Mouse (Mus musculus) layer of hippocampus, postnatal 36 days (tissue): ENCODE results near the gene Lefty2. TPM values are rescaled to one million over a fixed set of nuclear protein-coding genes. Genes with fewer than 3 reads are reported as not detected.

ENCODE experiments used
- DNase-seq, 2 experiments: peaks; one replicate each; pipeline ENCODE4 v3.0.0; 2022
- total RNA-seq, 2 experiments: library from RNA; stranded (reverse); gene quantifications; 2 replicates each; pipeline ENCODE4 v1.2.3; 2021

Gene Lefty2
- total RNA-seq, 2 experiments from 2014 or later = 1.3 to 1.4 TPM

DNA sequence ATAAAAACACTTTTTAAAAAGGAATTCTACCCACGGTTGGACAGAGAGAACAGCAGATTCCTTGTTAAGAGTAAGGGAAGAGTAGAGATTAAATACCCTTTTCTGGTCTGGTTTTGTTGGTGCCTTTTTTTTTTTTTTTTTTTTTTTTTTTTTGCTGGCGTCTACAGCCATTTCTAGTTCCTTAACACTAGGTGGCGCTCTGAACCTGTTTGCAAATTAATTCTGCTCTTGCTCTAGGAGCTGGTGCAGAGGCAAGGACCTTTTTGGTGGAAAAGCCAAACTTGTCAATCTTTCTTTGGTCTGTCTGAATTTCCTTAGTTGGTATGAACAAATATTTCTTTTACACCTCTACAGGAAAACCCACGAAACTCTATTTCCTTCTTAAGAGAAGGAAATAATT is 8.2 kb downstream of the Lefty2 start:
- no peak for DNase-seq

DNA sequence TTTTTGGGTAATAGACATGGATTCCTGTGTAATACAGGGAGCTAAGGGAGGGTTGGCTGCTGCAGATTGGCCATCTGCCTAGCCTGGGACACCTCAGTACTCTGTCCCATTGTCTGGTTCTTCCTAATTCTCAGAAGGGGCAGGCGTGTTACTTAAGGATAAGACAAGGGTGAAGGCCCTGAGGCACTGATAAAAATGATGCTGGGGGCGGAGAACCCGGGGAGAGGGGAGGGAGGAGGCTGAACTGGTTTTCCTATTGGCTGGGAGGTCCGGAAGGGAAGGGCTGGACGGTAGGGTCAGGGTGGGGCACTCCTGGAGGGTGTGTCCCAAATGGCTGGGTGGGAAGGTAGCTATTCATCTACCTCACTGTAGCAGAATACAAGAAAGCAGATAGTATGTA is 10.0 kb downstream of the Lefty2 start:
- no peak for DNase-seq

DNA sequence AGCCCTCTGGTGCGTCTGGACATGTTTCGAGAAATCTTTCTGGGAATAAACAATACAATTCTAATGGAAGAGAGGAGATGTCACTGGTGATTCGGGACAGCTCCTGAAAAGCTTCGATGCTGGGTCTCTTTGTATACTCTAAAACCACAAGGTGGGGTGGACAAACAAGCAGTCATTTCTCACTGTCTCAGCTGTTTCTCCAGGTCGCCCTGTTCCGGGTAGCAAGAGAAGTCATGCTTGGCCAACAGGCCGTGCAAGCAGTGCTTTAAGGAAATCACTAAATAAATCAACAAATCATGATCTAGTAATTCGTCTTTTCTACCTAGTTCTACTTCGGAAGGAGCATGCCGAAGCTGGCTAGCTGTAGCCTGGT is 10.7 kb downstream of the Lefty2 start:
- DNase-seq = no peak

DNA sequence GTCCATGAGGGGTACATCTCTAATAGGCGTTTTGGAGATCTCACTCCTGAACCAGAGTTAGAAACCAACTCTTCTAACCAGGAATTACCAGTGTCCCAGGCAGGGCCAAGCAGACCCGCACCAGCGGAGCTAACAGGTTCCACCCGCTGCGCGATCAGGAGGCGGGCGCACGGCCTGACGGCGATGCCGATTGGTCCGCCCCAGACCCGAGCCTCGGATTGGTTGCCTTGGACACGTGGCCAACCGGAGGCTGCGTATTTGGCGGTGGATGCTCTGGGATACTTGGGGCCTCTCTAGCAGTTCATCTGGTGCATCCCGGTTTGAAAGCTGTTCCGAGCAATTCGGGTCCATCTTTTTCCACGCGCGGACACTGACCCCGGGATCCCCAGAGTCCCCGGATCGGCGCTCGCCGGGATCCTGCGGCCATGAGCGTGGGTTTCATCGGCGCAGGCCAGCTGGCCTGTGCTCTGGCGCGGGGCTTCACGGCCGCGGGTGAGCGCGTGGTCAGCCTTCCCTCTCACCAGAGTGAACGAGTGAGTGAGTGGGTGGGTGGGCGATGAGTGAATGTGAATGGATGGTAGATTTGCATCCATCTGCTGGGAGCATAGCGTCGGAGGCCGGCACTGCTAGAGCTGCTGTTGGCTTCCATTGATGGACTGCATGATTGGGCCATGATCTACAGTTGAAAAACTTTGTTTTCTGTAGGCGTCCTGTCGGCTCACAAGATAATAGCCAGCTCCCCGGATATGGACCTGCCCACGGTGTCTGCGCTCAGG is 11.3 kb downstream of the Lefty2 start, which contains the start of gene Pycr2:
Gene Pycr2, plus strand, starts transcription at position 255 of the 776 bp plus-strand sequence.
- DNase-seq = peak; percentile 91 to 92

DNA sequence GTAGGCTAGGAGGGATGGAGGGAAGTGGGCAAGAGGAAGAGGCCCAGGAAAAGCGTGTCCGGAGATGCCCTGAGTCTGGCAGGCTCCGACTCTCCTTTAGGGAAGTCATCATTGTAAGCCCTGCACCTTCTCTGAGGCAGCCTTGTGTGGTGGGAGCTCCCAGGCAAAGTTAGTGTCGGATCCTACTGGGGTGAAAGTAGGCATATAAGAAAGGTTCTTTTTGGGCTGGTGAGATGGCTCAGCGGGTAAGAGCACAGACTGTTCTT is 11.8 kb downstream of the Lefty2 start:
- no peak for DNase-seq

DNA sequence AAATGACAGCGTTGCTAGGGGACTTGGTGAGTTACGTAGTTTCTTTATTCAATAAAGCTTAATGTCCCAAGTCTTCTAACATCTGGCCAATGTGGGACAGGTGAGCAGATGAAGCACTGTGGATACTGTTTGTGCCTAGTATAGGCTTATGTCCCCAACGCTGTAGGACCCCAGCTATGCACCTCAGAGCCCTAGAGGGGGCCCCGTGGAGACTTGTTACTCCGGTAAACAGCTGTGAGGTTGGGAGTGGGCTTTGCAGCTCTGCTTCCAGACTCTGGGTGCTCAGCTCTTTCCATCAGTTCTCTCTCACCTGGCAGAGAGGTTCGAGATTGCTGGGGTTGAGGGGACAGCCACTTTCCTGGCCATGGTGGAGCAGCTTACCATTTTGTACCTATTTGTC is 12.4 kb downstream of the Lefty2 start:
- DNase-seq = no peak

DNA sequence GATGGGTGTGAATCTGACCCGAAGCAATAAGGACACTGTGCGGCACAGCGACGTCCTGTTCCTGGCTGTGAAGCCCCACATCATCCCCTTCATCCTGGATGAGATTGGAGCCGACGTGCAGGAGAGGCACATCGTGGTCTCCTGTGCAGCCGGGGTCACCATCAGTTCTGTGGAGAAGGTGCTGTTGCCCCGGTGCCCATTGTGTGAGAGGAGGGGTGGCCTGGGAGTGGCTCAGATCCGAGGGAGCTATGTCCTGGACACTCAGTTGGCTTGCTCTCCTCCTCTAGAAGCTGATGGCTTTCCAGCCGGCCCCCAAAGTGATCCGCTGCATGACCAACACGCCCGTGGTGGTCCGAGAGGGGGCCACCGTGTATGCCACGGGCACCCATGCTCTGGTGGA is 13.0 kb downstream of the Lefty2 start:
- no peak for DNase-seq

DNA sequence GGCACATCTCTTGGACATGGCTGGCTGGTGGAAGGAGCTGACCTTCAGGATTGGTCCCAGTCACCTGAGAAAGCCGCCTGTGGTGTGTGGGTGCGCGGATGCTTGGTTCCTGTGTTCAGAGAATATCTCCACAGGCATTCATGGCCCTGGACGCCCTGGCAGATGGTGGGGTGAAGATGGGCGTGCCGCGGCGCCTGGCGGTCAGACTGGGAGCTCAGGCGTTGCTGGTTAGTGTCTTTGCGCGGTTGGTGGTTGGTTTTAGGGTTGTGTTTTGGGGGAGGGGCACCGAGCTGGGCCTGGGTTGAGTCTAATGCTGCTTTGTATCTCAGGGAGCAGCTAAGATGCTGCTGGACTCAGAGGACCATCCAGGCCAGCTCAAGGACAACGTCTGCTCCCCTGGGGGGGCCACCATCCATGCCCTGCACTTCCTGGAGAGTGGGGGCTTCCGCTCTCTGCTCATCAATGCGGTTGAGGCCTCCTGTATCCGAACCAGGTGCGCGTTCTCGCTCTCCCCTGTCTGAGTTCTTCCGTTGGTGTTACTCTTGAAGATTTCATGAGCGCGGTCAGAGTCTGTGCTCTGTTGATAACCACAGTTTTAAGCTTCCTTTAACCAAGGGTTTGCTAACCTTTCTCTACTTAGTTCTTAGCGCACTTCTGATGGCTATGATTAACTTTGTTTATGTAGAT is 13.7 kb downstream of the Lefty2 start:
- DNase-seq = no peak

DNA sequence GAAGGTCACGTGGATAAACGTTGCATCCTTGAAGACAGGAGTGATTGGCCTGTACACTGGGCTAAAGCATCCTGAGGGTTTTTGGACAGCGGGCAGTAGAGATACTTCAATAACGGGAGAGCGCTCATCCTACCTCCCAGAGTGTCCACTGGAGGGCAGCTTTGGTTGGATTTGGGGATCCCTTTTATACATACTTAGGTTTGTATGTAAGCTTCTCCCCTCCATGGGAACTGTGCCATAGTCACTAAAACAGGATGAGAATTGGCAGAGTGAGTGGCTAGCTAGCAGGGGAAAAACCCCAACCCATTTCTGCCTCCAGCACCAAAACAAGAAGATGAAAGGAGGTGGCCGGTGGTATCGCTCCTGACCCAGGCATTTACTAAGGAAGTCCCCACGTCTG is 18.2 kb downstream of the Lefty2 start:
- no peak for DNase-seq

DNA sequence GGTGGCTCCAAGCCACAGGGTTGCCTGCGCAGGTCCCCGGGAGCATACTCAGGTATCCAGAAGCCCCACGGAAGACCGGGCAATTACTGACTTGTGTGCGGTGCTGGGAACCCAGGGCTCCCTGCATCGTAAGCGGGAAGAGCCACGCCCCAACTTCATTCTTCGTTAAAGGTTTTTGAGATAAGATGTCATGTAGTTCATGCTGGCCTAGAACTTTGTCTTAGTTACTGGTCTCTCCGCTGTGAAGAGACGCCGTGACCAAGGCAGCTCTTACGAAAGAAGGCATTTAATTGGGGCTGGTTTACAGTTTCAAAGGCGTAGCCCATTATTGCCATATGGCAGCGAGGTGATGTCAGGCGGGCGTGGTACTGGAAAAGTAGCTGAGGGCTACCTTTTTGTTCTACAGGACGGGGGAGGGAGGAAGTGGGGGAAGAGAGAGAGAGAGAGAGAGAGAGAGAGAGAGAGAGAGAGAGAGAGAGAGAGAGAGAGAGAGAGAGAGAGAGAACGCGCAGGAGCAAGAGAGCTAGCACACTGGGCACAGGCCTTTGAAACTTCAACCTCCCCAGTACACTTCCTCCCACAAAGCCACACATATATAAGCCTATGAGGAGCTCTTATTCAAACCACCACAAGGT is 18.9 kb downstream of the Lefty2 start:
- DNase-seq = no peak

DNA sequence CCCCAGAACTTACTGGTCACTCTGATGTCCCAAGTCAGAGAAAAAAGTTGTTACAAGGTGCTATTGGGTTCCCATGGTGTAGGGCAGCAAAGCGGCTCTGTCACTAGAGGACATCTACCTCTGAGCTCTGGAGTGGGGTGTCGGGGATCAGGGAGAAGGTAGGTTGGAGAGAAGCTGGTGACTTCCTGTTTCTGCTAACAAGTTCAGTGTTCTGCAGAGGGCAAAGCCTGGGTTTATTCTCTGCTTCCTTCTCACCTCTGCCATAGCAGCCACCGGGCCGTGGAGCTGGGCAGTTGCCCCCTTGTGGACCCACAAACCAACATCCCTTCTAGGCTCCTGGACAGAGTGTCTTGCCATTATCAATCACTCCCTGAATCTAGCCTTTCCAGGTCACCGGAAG is 19.9 kb downstream of the Lefty2 start:
- no peak for DNase-seq

DNA sequence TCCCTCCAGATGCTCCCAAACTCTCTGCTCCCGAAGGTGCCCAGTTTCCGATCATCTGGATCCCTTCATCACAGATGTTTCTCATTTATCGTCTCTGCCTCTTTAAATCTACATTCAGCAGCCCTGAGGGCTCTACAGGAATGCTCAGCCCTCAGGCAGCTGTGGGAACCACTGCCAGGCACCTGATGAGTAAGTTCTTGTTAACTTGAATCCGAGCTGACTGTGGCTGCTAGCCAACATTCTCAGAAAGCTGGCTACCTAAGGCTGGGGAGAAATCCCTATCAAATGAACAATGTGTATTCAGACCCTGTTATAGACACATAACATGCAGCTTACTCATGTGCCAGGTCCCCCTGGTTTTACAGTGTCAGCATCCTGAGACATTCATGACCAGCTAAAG is 20.9 kb downstream of the Lefty2 start:
- no peak for DNase-seq

DNA sequence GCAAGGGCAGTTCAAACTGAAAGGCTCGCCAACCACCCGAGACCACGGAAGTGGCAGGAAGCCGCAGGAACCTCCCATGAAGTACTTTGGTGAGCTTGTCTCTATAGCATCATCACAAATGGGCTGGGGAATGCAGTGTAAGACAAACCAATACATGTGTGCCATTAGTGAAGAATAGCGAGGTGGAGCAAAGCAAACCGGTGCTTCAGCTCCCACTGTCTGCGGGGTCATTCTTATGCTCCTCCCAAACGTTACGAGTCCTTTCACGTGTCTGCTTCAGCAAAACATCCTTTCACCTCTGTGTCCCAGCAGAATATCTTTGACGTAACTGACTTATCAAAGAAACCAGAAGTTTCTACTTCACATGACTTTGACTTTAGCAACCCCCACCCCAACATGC is 23.5 kb downstream of the Lefty2 start:
- DNase-seq = no peak

DNA sequence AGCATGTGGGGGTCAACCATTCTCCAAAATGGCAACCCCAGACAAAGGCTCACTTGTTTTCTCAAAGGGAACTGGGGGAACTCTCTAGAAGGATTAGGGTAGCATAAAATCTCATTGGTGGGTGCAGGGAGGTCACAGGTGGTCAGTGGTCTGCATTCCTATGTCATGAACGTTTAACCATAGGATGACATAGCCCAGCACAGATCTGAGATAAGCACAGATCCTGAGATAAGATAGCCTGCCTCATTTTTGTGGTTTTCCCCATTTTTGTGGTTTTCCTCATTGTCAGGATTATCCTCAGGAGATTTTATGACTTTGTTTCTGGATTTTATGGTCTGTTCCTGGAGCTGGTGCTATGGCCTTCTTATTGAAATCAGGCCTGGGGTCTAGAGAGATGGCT is 24.1 kb downstream of the Lefty2 start:
- DNase-seq = no peak

DNA sequence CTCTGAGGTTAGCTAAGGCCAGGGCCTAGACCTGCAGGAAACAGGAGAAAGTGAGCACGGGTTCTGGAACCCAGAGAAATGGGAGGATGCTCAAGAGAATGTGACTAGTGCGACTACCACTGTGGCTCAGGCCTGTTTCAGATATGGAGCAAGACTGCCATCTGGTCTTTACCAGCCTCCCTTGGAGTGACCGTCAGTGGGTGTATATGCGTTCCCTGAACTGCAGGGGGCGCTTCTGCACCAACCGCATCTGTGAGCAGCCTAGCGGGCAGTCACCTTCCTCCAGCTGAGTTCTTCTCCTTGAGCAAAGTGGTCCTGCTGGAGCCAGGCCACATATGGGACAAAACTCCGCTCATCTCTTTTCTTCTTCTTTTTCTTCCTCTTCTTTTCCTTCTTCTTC is 26.8 kb downstream of the Lefty2 start:
- no peak for DNase-seq

DNA sequence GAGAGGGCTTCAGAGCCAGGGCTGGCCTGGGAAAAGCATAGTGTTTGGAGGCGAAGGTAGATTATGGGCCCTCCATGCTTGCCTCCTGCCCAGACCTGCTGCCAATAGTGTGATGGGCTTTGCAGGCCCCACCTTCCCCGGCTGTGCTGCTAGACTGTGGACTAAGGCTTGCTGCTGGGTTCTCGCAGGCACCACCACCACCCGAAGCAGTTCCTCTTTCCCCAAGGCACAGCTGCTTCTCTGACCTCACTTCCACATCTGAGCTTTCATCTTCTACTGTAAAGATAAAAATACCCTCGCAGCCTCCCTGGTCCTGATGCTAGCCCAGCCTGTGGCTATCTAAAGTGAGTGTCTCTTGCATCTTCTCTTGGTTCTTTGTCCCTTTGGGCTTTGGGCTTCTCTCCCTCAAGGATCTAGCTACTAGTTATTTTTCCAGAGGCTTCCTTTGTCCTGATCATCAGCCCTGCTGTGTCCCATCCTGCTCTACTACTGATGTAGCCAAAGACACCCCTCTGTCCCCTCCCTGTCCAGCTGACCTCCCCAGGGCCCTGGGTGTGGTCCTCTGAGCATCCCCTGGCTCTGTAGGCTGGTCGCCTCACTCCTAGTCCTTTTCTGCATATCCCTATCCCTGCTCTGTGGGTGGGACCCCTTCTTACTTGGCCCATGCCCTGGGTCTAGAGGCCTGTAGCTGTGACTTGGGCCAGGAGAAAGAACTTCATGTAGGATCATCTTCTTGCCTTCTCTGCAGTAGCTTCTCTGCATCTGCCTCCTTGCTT is 29.6 kb downstream of the Lefty2 start:
- DNase-seq = no peak

DNA sequence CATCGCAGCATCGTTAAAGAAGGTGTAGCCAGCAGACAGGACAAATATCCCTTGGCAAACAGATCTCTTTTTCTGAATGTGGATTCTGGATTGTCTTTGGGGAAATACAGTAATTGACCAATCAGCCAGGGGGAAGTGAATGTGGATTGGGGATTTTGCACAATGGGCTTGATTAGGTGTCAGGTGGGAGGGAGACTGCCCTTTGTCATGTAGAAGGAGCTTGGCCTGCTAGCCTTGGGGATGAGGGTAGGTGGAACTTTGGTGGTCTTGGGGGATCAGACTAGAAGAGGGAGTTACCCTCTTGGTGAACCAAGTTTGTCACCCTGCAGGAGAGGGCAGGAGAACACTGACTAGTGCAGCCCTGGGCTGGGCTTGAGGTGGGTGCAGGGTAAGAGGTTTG is 31.8 kb downstream of the Lefty2 start:
- no peak for DNase-seq

DNA sequence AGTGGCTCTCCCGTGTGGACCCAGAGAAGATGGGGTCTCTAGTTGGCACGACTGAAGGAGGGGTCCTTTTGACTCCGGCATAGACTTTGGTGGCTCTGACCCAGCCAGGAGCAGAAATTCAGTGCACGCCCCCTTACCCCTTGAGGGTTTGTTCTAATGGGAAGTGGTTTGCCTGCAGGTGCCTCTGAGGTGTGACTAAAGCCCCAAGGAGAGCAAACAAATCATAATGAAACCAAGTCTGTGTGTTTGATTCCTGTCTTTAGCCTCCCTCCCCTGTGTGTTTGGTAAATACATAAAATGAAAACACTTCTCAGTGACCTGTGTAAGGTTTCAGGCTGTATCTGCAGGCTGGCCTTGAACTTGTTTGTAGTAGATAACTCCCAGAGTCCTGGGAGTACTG is 33.4 kb downstream of the Lefty2 start:
- no peak for DNase-seq

DNA sequence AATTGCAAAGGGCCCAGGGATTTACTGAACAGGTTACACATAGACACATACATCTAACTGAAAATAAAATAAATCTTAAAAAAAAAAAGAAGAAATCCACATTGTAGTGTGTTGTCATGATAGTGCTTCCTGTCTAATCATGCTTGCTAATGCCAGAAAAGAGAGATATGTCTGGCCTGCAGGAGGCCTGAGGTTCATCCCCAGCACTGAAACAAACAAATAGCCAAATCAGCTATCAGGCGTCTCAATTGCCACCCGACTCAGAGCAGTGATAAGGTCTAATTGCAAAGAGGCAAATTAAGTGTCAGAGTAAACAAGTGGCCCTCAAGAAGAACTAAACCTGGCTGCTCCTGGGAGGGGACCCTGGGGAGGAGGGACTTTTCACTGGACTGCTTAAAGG is 36.7 kb downstream of the Lefty2 start:
- DNase-seq = no peak

DNA sequence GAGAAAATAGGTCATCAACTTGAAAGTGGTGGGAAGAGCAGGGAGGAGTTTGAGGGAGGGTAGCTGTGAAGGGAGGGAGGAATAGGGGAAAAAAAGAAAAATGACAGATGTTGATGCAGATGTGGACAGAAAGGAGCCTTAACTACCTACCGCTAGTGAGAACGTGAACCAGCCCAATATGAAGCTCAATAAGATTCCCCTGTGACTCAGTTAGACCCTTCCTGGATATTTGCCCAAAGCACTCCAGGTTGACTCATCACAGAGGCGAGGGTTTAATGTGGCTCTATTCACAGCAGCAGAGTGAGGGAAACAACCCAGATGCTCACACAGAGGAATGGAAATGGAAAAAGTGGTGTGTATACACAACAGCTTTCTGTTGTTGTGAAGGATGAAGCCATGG is 38.2 kb downstream of the Lefty2 start:
- no peak for DNase-seq

DNA sequence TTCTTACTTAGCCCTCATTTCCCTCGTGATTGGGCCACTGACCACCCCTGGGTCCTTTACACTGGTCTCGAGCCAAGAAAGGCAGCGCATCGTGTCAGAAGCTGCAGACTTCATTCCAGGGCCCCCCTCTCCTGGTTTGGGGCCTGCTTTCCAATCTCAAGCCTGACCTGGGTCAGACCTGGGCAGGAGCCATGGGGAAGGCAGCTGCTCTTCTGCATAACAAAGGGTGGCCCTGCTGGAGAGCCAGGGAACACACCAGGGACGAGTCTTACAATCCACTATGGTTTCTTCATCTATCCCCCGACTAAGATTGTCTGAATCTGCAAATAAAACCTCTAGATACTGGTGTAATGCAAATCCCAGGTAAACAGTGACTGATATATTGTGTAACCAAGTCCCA is 40.8 kb downstream of the Lefty2 start:
- DNase-seq = no peak

DNA sequence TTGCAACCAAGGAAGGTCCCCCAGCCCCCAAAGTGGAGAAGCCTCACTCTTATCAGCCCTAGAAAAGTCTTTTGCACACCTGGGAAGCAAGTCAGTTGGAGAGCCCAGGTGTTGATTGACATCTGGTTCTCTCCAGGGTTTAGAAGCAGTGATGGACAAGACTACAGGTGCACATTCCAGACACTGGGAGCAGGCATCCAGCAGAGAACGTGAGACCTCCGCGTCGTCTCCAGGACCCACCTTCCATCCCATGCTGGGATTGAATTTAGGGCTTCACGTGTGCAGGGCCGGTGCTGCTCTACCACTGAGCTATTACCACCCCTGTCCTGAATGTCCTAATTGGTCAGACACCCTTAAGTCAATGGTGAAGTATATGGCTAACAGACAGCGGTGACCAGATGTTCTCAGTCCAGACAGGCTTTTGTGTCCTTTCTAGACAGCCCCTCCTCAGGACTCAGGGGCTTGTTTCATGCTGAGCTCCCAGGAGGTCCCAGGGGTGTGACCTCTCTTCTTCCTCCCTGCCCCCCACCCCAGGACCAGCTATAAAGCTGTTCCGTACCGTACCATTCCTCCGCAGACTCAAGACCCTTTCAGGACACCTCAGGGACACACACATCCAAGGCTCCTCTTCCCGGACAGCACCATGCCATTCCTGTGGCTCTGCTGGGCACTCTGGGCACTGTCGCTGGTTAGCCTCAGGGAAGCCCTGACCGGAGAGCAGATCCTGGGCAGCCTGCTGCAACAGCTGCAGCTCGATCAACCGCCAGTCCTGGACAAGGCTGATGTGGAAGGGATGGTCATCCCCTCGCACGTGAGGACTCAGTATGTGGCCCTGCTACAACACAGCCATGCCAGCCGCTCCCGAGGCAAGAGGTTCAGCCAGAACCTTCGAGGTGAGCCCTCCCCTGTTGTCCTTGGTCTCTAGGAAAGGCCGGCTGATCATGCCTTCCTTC is 41.8 kb downstream of the Lefty2 start, which contains the start of gene Lefty1:
Gene Lefty1, plus strand, starts transcription at position 556 of the 953 bp plus-strand sequence.
- no peak for DNase-seq
